Mouse (Mus musculus): ENCODE measurements around the gene Cst12.
A peak's percentile ranks its signal among the peaks of the same experiment; 100 is the strongest.
"Not testable (repeated sequence)": the region's sequence is repeated elsewhere in the genome, so short reads cannot be mapped to it uniquely, and the experiment has no call there.

Gene Cst12

GRCm38 (mm10) chr2:148789142-148789541, at the start of gene Cst12:
Gene Cst12 (plus strand): TSS chr2:148789361.
- no peak for DNase-seq

- DNase-seq, result no peak
These were observed 46.2 kb upstream of the Cst12 start for GRCm38 (mm10) chr2:148743001-148743400.

GRCm38 (mm10) chr2:148743846-148744407, 45.2 kb upstream of the Cst12 start:
- DNase-seq, result peak; percentile 35

- DNase-seq, result no peak
These were observed 39.1 kb upstream of the Cst12 start, which contains the start of gene Cstl1 for GRCm38 (mm10) chr2:148750058-148750457. Gene Cstl1 (plus strand): TSS chr2:148750358.

- DNase-seq, result peak; percentile 86
These were observed 37.0 kb upstream of the Cst12 start for GRCm38 (mm10) chr2:148751893-148752813.

- DNase-seq, result no peak
These were observed 34.8 kb upstream of the Cst12 start for GRCm38 (mm10) chr2:148754310-148754846.

- DNase-seq, result no peak
These were observed 25.3 kb upstream of the Cst12 start for GRCm38 (mm10) chr2:148763648-148764388.

- DNase-seq, result not testable (repeated sequence)
These were observed 17.8 kb upstream of the Cst12 start, which contains the start of gene Cst11 for GRCm38 (mm10) chr2:148771397-148771796. Gene Cst11 (minus strand): TSS chr2:148771497.

- DNase-seq, result no peak
These were observed 7.5 kb upstream of the Cst12 start, which contains the start of gene 8030411F24Rik for GRCm38 (mm10) chr2:148781709-148782108. Gene 8030411F24Rik (plus strand): TSS chr2:148782009.

- no peak for DNase-seq
These were observed 9.3 kb downstream of the Cst12 start, which contains the start of gene Cst8 for GRCm38 (mm10) chr2:148798485-148798884. Gene Cst8 (plus strand): TSS chr2:148798785.

GRCm38 (mm10) chr2:148801491-148801921, 12.3 kb downstream of the Cst12 start:
- peak; percentile 14 for DNase-seq

GRCm38 (mm10) chr2:148806696-148807095, 17.5 kb downstream of the Cst12 start:
- DNase-seq, result peak; percentile 3

- no peak for DNase-seq
These were observed 30.7 kb downstream of the Cst12 start, which contains the start of gene Cst13 for GRCm38 (mm10) chr2:148819909-148820308. Gene Cst13 (plus strand): TSS chr2:148820081.

- no peak for DNase-seq
These were observed 36.8 kb downstream of the Cst12 start for GRCm38 (mm10) chr2:148825986-148826385.

- DNase-seq, result no peak
These were observed 45.8 kb downstream of the Cst12 start, which contains the start of gene Cst9 for GRCm38 (mm10) chr2:148834912-148835311. Gene Cst9 (plus strand): TSS chr2:148835147.

GRCm38 (mm10) chr2:148838075-148838777, 49.1 kb downstream of the Cst12 start:
- DNase-seq, result no peak

- DNase-seq, result no peak
These were observed 50.1 kb downstream of the Cst12 start for GRCm38 (mm10) chr2:148839224-148839623.

Data from kidney, adult 9 months (tissue).